Mouse (Mus musculus) retina, postnatal 1 day (tissue): ENCODE results near the gene Scd4.

ENCODE experiments used
- DNase-seq: peaks from one replicate; pipeline ENCODE4 v3.0.0-alpha.2; 2012

Scd4 gene

DNA sequence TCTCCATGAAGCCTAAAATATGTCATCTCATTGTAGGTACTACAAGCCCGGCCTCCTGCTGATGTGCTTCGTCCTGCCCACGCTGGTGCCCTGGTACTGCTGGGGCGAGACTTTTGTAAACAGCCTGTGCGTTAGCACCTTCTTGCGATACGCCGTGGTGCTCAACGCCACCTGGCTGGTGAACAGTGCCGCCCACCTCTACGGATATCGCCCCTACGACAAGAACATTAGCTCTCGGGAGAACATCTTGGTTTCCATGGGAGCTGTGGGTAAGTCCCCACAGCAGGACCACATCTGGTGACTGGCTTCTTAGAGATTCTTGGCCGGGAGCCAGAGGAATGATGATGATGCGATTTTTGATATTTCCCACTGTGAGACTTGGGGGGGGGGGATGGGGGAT lies 31.7 kb upstream of the Scd4 start:
- peak; percentile 54 for DNase-seq

DNA sequence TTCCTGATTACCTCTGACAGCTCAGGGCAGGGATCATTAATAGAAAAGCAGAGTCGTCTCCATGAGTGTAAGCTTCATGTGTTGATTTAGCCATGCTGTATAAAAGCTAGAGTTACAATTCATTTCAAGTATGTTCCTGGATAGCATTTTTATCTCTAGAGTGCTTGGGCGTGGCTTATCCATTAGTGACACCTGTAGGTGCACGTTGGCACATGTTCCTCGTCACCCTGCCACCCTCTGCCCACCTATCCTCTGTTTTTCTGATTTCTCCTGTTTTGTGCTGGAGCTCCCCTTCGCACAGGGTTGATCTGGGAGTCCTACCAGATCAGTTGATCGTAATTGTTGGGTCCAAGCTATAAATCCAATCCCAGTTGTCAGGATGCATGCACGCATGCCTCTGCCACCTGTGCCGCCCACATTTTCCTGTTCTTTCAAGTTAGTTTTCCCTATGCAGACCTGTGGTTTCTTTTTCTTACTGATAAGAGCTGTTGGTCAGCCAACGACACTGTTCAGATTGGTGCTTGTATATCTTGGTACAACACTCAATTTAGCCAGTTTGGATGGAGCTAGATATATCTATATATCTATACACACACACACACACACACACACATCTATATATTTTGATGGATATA lies 31.1 kb upstream of the Scd4 start:
- no peak for DNase-seq

DNA sequence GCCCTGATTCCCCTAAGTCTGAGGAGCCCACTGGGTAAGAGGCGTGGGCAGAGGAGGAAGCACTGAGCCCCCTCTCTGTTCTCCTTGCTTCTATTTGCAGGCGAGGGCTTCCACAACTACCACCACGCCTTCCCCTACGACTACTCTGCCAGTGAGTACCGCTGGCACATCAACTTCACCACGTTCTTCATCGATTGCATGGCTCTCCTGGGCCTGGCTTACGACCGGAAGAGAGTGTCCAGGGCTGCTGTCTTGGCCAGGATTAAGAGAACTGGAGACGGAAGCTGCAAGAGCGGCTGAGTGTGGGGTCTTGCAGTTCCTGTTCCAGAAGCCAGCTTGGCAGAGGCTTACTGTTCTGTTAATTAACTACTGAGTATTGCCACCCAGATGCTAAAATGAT lies 30.0 kb upstream of the Scd4 start:
- DNase-seq: no peak

DNA sequence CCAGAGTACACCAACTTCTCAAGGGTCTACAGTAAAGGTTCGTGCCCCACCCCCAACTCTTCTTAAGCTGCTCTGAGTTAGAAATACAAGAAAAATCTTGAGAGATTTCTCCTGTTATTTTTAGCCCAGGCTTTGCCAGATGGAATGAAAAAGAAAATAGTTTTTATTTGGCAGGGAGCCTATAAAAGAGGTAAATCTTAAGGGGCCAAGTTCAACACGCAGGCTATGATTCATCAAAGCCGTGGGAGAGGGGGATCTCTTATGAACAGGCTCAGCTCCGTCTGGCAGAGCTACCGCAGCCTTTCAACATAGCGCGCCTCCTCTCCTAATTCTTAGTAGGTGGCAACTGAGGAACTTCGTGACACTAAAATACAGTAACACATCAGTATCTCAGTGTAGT lies 29.4 kb upstream of the Scd4 start:
- peak; percentile 0 for DNase-seq

DNA sequence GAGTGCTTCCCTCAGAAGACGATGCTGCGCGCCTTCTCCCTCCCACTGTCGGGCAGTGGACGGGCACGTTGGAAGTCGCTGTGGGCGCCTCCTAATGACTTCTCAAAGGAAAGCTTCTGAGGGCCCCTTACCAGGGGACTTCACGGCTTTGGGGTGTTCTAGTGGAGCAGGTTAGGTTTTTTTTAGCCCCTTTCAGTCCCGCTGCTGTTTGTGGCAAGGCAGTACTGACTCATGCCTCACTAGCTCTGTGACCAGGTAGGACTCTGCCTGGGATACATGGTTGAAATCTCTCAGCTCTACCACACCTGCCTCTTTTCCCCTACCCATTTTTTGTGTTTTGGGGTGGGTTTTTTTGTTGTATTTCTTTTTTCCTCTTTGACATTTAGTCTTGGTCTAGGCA lies 28.5 kb upstream of the Scd4 start:
- DNase-seq: peak; percentile 0

DNA sequence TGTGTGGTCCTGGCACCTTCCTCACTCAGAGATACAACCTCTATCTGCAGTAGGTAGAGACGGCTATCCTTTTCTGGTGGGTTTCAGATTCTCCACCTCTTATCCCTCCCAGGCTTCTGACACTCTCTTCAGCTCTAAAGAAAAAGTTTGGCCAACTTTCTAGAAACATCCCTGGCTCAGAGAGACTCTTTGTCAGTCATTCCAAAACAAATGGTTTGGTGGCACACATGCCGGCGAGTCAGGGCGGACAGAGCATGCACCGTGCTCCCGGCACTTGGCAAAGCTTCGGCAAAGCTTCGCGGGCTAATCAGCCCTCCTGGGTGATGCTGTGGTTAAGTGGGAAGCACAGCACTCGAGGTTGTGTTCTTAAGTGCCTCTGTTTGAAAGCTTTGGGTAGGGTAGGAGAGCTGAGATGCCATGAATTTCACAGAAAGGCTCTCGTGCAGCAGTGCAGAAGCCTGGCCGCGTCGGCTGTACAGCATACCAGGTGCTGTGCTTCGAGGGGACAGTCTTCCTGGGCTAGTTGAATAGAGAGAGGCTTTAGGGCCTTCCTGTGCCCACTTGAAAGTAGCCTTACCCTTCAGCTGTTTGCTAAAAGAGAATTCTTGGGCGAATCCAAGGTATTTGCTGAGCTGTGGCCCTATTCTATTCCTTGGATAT lies 27.9 kb upstream of the Scd4 start:
- no peak for DNase-seq

DNA sequence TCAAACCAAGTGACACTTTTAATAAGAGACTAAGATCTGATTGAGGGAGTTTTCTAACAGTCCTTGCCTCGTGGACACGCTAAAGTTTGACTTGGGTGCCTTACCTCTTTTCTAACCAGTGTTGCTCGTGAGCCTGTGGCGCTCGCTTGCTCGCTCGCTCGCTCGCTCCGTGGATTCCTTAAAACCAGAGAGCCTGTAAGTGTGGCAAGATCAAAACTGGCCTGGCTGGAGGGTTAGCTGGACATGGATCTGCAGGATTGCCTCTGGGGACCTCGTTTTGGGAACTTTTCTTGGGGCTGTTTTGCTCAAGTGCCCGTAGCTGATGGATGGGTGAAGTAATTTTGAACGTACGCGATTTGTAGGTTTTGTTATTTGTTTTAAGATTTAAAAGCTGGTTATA lies 27.2 kb upstream of the Scd4 start:
- DNase-seq: no peak

DNA sequence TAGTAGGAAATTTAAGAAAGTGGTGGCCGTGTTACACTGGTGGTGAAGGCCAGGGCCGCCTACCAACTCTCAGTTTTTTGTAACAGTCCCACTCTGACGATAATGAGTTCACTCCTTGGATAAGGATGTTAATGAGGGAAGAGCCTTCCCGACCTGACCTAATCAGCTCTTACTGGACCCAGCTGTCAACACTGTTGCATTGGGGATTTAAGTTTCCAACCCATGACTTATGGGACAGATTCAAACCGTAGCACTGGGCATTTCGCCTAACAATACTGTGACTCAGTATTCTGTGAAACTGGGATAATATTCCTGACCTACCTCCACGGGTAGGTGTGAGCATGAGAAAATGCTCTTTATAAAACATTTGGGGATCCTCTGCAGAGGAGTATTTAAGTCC lies 26.7 kb upstream of the Scd4 start:
- DNase-seq: no peak

DNA sequence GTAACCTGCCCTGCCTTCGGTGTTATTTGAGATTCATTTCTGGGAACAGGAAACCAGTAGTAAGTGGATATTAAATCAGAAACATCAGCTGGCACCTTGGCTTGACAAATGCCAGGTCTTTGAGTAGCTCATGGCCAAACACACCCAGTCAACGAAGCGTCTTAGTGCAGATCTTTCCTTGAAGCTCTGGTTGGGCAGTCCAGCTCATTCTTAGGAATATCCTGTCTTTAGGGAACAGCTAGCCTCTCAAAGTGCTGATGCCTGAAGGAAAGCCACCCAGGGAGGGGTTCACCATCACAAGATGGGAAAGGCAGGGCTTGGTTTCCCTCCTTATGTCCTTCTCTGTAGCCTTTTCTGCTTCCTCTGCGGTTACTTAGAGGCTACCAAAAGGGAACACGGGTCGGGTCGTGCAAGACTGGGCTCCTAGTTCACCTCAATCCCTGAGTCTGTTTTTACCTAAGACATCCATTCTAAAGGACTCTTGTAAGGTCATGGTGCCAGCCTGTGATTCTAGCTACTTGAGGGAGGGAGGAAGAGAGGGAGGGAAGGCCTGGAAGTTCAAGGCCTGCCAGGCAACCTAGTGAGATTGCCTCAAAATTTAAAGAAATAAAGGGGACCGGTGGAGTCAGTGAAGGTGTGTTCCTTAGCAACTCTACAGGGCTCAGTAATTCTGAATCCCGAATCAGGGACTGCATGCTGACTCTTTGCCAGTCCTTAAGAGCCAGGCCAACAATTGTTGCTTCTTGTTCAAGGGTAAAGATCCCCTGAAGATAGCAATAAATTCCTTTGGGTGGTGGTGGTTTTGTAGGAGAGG lies 25.6 kb upstream of the Scd4 start:
- DNase-seq: peak; percentile 0

DNA sequence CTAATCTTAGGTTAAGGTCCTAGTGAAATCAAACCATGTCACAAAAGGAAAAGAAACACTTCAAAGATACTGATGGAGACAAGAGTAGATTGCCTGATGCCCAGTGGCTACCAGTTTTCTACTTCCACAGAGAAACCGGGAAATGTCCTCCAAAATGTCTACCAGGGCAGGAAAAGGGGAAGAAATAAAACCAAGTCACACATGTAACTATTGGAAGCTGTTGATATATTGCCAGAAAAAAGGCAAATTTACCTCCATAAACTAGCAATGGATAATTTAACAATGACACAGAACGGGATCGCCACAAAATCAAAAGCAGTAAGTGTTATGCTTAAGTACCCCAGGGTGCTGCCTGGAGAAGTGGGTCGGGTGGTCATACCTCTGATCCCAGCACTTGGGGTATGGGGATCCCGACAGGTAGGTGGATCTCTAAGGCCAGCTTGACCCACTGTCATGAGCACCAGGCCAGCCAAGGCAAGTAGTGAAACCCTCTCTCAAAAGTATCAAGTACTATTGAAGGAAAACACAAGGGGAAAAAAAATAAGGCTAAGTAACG lies 24.9 kb upstream of the Scd4 start:
- DNase-seq: peak; percentile 0

DNA sequence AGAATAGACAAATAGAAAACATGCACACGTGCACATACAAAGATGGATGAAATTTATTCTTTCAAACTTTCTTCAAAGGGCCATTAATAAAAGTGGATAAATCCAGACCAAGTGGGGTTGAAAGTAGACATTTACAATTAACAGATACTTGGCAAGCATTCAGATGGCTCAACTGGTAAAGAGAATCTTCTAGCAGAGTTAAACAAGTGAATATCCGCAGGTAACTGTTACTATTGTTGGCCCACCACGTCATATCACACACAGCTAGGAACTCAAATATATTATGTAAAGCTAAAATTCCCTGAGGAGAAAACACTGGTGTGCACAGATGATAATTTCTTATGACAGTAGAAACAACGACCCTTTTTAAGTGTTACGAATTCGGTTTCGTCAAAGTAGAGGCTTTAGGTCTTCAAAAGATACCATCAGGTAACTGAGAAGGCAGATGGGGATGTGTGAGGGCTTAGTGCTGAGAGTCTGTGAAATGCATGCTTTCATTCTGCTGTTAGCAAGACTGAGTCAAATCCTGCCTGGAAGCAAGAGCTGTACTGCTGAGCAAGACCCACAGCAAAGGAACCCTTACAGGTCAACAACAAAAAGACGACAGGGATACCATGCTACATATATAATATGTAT lies 24.2 kb upstream of the Scd4 start:
- DNase-seq: peak; percentile 3

DNA sequence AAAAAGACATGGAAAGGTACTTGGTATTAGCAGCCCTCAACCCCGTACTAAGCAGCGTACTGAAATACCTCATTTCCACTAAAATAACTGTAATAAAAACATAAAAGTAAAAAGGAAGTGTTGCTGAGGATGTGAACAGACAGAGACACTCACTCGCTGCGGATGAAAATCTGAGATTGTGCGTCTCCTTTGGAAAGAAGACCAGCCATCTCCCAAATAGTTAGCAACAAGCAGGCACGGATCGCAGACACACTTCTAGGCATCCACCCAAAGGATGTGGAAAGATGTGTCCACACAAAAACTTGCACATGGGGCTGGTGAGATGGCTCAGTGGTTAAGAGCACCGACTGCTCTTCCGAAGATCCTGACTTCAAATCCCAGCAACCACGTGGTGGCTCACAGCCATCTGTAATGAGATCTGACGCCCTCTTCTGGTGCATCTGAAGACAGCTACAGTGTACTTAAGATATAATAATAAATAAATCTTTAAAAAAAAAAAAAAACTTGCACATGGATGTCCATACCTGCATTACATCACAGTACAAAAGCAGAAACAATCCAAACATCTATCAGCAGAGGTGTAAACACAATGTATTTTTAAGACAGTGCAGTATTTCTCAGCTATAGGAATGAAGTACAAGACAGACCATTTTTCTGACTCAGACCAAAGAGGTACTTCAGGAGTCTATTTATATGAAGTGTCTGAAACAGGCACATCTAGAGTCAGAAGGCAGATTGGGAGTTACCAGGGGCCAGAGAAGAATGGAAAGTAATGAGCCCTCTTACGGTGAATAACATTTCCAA lies 23.3 kb upstream of the Scd4 start:
- DNase-seq: peak; percentile 6

DNA sequence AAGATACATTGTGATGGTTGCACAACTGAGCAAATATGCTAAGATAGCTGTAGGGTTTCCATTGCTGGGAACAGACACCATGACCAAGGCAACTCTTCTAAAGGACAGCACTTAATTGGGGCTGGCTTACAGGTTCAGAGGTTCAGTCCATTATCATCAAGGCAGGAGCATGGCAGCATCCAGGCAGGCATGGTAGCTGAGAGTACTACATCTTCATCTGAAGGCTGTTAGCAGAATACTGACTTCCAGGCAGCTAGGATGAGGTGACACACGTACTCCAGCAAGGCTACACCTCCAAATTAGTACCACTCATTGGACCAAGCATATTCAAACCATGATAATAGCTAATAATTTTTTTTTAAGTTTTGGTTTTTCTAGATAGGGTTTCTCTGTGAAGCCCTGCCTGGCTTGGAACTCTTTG lies 22.7 kb upstream of the Scd4 start:
- DNase-seq: peak; percentile 2

DNA sequence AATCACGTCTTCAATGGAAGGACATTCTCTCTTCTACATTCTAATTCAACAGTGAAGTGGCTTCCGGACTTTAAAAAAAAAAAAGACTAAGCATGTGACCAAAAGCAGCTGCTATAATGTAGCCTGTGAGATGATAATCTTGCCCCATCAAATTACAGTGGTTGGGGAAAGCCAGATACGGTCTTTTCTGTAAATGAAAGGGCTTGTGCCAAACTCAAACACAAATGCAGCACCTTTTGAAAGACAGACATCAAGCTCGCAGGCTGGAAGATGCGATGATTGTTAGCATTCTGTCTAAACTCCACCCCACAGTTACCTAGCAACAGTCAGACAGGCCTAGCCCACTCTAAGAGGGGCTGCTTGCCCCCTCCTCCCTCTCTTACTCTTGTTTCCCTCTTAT lies 22.1 kb upstream of the Scd4 start:
- DNase-seq: peak; percentile 41

DNA sequence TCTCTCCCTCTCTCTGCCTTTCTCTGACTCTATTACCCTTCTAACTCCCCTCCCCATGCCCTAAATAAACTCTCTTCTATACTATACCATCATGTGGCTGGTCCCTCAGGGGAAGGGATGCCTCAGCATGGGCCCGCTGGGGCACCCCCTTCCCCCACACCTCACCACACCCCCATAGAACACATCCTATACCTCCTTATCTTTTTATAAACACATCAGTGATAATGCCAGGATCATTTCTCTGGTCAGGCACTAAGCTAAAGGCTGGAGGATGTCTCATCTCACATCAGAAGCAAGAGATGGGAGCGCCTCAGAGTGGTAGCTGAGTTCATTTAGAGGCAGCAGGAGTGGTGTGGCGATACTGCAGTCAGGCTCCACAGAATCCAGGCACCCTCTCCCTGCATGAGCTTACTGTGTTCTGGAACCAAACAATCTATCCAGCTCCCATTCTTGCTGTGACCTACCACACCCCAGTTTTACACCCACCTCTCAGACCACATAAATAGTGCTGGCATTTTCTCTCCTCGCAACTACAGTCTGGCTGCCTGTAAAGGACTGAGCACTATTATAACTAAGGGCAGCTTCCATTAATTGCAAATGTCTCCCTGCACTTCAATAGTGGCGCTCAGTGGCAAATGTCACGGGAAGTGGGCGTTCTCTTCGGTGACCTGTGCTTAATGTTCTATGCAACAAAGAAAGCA lies 21.4 kb upstream of the Scd4 start:
- no peak for DNase-seq

DNA sequence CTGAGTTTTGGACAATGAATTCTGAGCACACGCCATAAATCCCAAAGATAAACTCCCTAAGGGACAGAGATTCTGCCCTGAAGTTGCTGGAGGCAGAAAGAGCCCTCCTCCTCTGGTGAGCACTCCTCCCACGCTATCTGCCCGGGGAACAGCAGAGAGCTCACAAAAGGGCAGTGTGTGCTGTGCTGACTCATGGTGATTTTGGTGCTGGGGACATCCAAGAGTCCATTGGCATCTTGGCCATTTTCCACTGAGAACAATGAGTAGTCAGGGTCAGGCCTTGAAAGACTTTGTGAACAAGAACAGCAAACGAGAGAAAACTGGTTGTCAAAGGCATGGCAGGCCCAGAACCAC lies 20.9 kb upstream of the Scd4 start:
- DNase-seq: peak; percentile 50

DNA sequence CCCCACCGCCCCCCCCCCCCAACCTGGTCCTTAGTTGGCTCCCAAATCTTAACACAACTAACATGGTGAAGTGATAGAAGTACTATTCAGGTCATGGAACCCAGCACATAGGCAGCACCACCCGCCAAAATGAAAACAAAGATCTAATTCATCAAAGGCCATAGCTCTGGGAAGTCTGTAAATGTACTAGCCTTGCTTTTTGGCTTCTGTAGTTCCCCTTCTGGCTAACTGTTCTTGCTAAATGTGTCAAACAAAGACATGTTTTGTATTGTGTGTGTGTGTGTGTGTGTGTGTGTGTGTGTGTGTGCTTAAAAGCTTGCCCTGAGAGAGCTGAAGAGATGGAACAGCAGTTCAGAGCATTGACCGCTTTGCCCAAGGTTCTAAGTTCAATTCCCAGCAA lies 19.8 kb upstream of the Scd4 start:
- no peak for DNase-seq

DNA sequence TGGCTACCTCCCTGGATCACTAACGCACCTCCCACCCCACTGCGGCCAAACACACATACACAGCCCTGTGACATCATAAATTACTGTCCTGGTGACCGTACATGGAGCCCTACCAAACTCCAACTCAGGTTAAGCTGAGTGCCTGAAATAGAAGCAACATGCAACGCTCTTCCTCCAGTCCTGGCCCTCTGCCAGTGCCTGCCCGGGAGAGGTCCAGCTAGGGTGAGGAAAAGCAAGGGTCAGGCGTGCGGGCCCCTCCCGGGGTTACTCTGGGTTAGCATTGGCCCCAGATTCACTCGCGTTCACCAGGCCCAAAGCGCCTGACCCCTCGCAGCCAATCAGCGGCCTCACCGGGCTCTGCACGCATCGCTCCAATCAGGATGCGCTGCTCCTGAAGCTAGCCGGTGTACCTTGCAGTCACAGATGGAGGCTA lies 18.5 kb upstream of the Scd4 start:
- DNase-seq: peak; percentile 89

DNA sequence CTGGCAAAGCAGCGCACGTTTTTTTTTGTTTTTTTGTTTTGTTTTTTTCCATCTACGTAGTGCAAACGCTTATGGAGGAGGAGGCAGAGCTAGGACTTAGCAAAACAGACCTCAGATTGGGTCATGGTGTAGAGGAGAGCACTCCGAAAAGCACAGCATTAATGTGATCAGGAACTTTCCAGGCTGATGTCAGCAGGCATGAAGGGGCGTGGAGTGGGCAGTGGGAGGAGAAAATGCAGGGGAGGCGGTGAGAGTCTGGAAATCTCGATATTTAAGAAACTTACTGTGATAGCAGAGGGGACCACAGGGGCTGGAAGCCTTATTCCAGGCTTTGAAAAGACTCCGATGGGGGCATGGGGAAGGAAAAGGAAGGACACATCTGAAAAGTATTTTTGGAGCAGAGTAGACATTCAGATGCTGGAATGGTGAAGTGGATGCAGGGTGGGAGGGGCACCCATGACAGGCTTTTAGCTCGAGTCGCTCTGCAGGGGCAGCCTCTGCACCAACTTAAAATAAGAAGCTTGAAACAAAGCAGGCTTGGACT lies 17.9 kb upstream of the Scd4 start:
- peak; percentile 55 for DNase-seq

DNA sequence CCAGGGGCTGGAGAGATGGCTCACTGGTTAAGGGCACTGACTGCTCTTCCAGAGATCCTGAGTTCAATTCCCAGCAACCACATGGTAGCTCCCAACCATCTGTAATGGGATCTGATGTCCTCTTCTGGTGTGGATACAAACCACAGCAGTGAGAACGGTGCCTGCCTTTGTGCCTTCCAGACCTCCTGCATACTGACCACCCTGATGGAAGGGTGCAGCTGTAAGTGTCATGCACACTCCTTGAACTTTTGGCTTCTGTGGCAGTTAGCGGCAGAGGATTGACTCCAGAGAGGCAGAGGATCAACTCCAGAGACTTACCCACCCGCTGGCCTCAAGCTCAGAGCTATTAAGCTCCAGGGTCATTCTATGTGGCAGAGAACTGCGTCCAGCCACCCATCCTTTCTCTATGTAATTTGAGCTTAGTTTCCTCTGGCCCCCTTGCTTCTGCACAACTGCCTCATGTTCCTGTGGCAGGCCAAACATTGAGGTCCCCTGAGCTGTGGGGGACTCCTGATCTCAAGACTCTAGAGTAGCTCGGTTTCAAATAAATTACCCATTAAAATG lies 16.1 kb upstream of the Scd4 start:
- DNase-seq: no peak

DNA sequence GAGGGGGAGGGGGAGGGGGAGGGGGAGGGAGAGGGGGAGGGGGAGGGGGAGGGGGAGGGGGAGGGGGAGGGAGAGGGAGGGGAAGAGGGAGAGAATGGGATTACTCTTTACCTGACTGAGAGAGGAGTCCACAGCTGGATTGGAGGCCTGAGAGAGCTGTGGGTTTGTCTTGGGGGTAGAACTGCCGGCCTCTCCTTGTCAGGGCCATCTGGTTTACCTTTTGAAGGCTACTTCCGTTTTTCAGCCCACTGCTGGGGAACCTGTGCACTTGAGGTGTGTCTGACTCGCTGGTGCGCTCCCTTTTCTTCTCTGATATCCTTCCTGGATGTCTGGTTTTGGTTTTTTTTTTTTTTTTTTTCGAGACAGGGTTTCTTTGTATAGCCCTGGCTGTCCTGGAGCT lies 15.5 kb upstream of the Scd4 start:
- DNase-seq: no peak
